In the genomic region with DNA sequence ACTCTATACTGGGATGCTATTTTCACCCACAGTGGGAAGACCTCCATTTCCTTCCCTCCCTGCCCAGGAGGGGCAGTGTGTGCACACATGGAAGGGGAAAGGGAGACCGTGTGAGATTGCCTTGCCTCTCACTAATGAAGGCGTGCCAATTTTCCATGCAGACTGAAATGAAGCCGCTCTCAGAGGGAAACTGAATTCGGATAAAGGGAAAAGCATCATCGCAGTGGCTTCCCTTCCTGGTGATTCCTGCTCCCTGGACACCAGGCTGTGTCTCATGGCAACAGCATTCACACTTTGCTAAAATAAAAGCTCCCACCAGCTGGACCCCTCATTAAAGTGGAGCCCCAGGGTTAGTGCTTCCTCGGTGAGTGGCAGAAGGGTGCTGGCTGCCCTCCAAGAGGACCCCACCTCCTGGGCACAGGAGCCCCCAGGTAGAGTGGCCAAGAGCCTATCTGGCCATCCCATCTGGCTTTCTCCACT, we compare ENCODE assay signal across 11 mouse cellular contexts. TPM values are rescaled to one million over a fixed set of nuclear protein-coding genes. Genes with fewer than 3 reads are reported as not detected.
DNase-seq lines count a peak whose midpoint lies in the region; ATAC-seq lines count a peak whose summit lies in the region.
"Had no signal": no experiment of that assay in that cellular context is flagged by ENCODE, and none has a peak within 500 bp of the region (broad histone marks: within the 10 kb centered on the region; RNA-seq: fewer than 3 reads in every experiment).

No protein-coding gene starts in this region.

- peak overlapping the region; percentile 7; the same call in 1 of the 2 replicates for H3K27ac ChIP-seq in forebrain, embryonic 11.5 days (ENCODE audit: low read depth, low read length)
- no peak overlapping the region for H3K27ac ChIP-seq in forebrain, embryonic 10.5 days
- H3K27ac ChIP-seq in neural tube, embryonic 13.5 days (replicated peaks): no peak overlapping the region
- H3K27ac ChIP-seq in forebrain, embryonic 16.5 days (ENCODE audit: low read length): peak overlapping the region; percentile 37
- H3K27ac ChIP-seq: embryonic facial prominence, embryonic 15.5 days; limb, embryonic 10.5 days had no signal

- H3K4me3 ChIP-seq in forebrain, embryonic 11.5 days (ENCODE audit: low read depth, low read length): no peak overlapping the region
- no peak overlapping the region for H3K4me3 ChIP-seq in forebrain, embryonic 10.5 days
- H3K4me3 ChIP-seq in neural tube, embryonic 13.5 days: no peak overlapping the region
- H3K4me3 ChIP-seq in forebrain, embryonic 16.5 days (replicated peaks; ENCODE audit: low read length): no peak overlapping the region
- H3K4me3 ChIP-seq: embryonic facial prominence, embryonic 15.5 days; limb, embryonic 10.5 days had no signal

- no peaks in the 10 kb centered on the region for H3K9me3 ChIP-seq in forebrain, embryonic 11.5 days (ENCODE audit: control insufficient read depth, low read length)
- no peaks in the 10 kb centered on the region for H3K9me3 ChIP-seq in forebrain, embryonic 10.5 days
- H3K9me3 ChIP-seq in neural tube, embryonic 13.5 days: no peaks in the 10 kb centered on the region
- no peaks in the 10 kb centered on the region for H3K9me3 ChIP-seq in forebrain, embryonic 16.5 days (ENCODE audit: control insufficient read depth, low read length)
- H3K9me3 ChIP-seq: embryonic facial prominence, embryonic 15.5 days; G1E; limb, embryonic 10.5 days had no signal

- H3K4me2 ChIP-seq in forebrain, embryonic 11.5 days (ENCODE audit: low read depth, low read length, severe bottlenecking): no peak overlapping the region
- no peak overlapping the region for H3K4me2 ChIP-seq in neural tube, embryonic 13.5 days
- H3K4me2 ChIP-seq in forebrain, embryonic 16.5 days (ENCODE audit: low read length): no peak overlapping the region
- H3K4me2 ChIP-seq: embryonic facial prominence, embryonic 15.5 days had no signal

- 68% methylated on average over 6 of the region's 6 CpGs for WGBS in forebrain, embryonic 11.5 days
- WGBS in forebrain, embryonic 10.5 days: 77% methylated on average over 6 of the region's 6 CpGs
- 39% methylated on average over 6 of the region's 6 CpGs for WGBS in neural tube, embryonic 13.5 days
- WGBS in forebrain, embryonic 16.5 days: 28% methylated on average over 6 of the region's 6 CpGs

- no peaks in the 10 kb centered on the region for H3K36me3 ChIP-seq in forebrain, embryonic 11.5 days (ENCODE audit: control insufficient read depth, insufficient read depth, low read length)
- no peaks in the 10 kb centered on the region for H3K36me3 ChIP-seq in forebrain, embryonic 10.5 days (replicated peaks)
- no peaks in the 10 kb centered on the region for H3K36me3 ChIP-seq in neural tube, embryonic 13.5 days
- no peaks in the 10 kb centered on the region for H3K36me3 ChIP-seq in forebrain, embryonic 16.5 days (ENCODE audit: control insufficient read depth, insufficient read depth)
- H3K36me3 ChIP-seq: embryonic facial prominence, embryonic 15.5 days; G1E; limb, embryonic 10.5 days had no signal

- DNase-seq in forebrain, embryonic 11.5 days (ENCODE audit: low spot score): no peak
- DNase-seq in forebrain, embryonic 10.5 days (ENCODE audit: extremely low spot score, low spot score): no peak
- peak; percentile 50 to 53 for DNase-seq in layer of hippocampus, postnatal 10 days (ENCODE audit: low spot score in 2 of 2)
- DNase-seq in layer of hippocampus, postnatal 36 days: no peak
- no peak for DNase-seq in neural tube, embryonic 10.5 days (ENCODE audit: extremely low spot score, low spot score)
- DNase-seq in urinary bladder, postnatal 10 days (ENCODE audit: low spot score): no peak

- no peaks in the 10 kb centered on the region for H3K27me3 ChIP-seq in forebrain, embryonic 11.5 days (ENCODE audit: control insufficient read depth, insufficient read depth, low read length)
- H3K27me3 ChIP-seq in forebrain, embryonic 10.5 days (ENCODE audit: poor library complexity, severe bottlenecking): peaks cover 34% of the 10 kb centered on the region
- H3K27me3 ChIP-seq in neural tube, embryonic 13.5 days: peaks cover 15% of the 10 kb centered on the region; the same call in 1 of the 2 replicates
- H3K27me3 ChIP-seq in forebrain, embryonic 16.5 days (replicated peaks; ENCODE audit: control insufficient read depth, insufficient read depth, low read length): no peaks in the 10 kb centered on the region

- peaks cover 4% of the 10 kb centered on the region; the same call in 1 of the 2 replicates for H3K4me1 ChIP-seq in forebrain, embryonic 11.5 days (replicated peaks; ENCODE audit: control insufficient read depth, insufficient read depth, low read length)
- peaks cover 8% of the 10 kb centered on the region for H3K4me1 ChIP-seq in forebrain, embryonic 10.5 days
- H3K4me1 ChIP-seq in neural tube, embryonic 13.5 days (replicated peaks): peaks cover 20% of the 10 kb centered on the region
- H3K4me1 ChIP-seq in forebrain, embryonic 16.5 days (replicated peaks; ENCODE audit: control insufficient read depth, insufficient read depth, low read length): peaks cover 7% of the 10 kb centered on the region
- H3K4me1 ChIP-seq: embryonic facial prominence, embryonic 15.5 days had no signal

- H3K9ac ChIP-seq in forebrain, embryonic 11.5 days (ENCODE audit: low read length): no peak overlapping the region
- H3K9ac ChIP-seq in neural tube, embryonic 13.5 days: no peak overlapping the region
- H3K9ac ChIP-seq in forebrain, embryonic 16.5 days (replicated peaks; ENCODE audit: low read depth, low read length): no peak overlapping the region
- H3K9ac ChIP-seq: embryonic facial prominence, embryonic 15.5 days had no signal

- no peak for ATAC-seq in forebrain, embryonic 11.5 days (replicated peaks; ENCODE audit: low FRiP score)
- ATAC-seq in neural tube, embryonic 13.5 days (ENCODE audit: low read depth): peak; percentile 49; the same call in 1 of the 2 replicates
- ATAC-seq in forebrain, embryonic 16.5 days: peak; percentile 81

RNA-seq across cellular contexts. Expression of a gene that starts 9.7 kb away (rescaled TPM):
- polyA plus RNA-seq in forebrain, embryonic 11.5 days (2014; fragmentation: Nextera tagmentation; extraction: Ambion mirVana): 1.6 and 2.4 TPM in 2 replicates
- polyA plus RNA-seq in forebrain, embryonic 10.5 days (2016; fragmentation: Nextera tagmentation; extraction: Ambion mirVana): 0.86 and 1.3 TPM in 2 replicates
- total RNA-seq in layer of hippocampus, postnatal 10 days (2021): 100 to 1,000 TPM; 134 to 147 TPM
- 100 to 1,000 TPM; 100 to 101 TPM for total RNA-seq in layer of hippocampus, postnatal 36 days (2021)
- polyA plus RNA-seq in neural tube, embryonic 13.5 days (2015; fragmentation: Nextera tagmentation; extraction: Ambion mirVana): 1.8 and 2.0 TPM in 2 replicates
- 9.1 and 10.3 TPM in 2 replicates for polyA plus RNA-seq in forebrain, embryonic 16.5 days (2015; fragmentation: Nextera tagmentation; extraction: Ambion mirVana)
- polyA plus RNA-seq: G1E had no signal

Comparison
In these comparisons a context has a peak if more than half of its experiments do, and no peak if none do; other contexts are left out.
1. DNase-seq: peak in layer of hippocampus, postnatal 10 days (2 of 2); none in forebrain, embryonic 11.5 days (single experiment), forebrain, embryonic 10.5 days (single experiment), layer of hippocampus, postnatal 36 days (0 of 2), neural tube, embryonic 10.5 days (single experiment) and urinary bladder, postnatal 10 days (single experiment).
2. H3K27ac ChIP-seq: peak in forebrain, embryonic 11.5 days (single experiment) and forebrain, embryonic 16.5 days (single experiment); none in forebrain, embryonic 10.5 days (single experiment) and neural tube, embryonic 13.5 days (single experiment).